Mouse (Mus musculus): ENCODE results near the gene Trat1.

DNA sequence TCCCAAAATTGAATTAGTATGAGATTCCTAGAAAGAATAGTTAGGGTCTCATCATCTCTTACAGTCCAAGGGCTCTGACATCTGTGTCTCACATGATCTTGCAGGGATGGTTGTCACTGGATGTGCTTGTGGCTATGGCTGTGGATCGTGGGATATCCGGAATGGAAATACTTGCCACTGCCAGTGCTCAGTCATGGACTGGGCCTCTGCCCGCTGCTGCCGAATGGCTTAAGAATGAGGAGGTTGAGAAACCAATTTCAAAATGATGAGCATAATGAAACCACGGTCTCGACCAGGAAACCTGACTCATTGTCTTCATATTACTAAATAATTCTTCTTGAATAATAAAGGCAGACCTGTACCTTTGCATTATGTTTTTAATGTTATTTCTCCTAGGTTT, 46.7 kb upstream of the Trat1 start:
- no peak for TF ChIP-seq TAL1 (IDR thresholded peaks at IDR 0.05; ENCODE audit: low read length)
- TF ChIP-seq GATA1 (IDR thresholded peaks at IDR 0.05; ENCODE audit: low read length), result no peak
